Mouse (Mus musculus) liver, embryonic 14.5 days (tissue): ENCODE data around the gene Tmem9b. TPM values are rescaled to one million over a fixed set of nuclear protein-coding genes. Genes with fewer than 3 reads are reported as not detected.

Source experiments
- ATAC-seq: fragments of 200-750 bp; cut with Nextera tagmentation; 2 replicates; pipeline ENCODE4 v1.8.0; 2017; ENCODE audit warnings: moderate number of reproducible peaks, mild to moderate bottlenecking, moderate library complexity; ENCODE audit not compliant: insufficient read depth
- DNase-seq, 3 experiments: peaks; one replicate each; pipeline ENCODE4 v3.0.0-alpha.2; 2012 to 2013; ENCODE audit warnings: low read depth in 3 of 3, low spot score in 3 of 3
- H3K27ac ChIP-seq: fragments of 300-500 bp; sonication (generic); 2 replicates; pipeline ENCODE4 v1.5.1; 2014; ENCODE audit warnings: moderate library complexity, mild to moderate bottlenecking, control low read depth, inconsistent platforms
- H3K27me3 ChIP-seq: fragments of 300-500 bp; sonication (generic); 2 replicates; pipeline ENCODE4 v1.6.1; 2014; ENCODE audit warnings: mild to moderate bottlenecking, low read length, moderate library complexity; ENCODE audit not compliant: control insufficient read depth, insufficient read depth
- H3K36me3 ChIP-seq: fragments of 300-500 bp; sonication (generic); replicated peaks from 2 replicates; pipeline ENCODE4 v1.6.1; 2014; ENCODE audit warnings: low read depth; ENCODE audit not compliant: control insufficient read depth, insufficient read depth
- H3K4me1 ChIP-seq, 2 experiments: fragments of 200-500 bp in 1 of 2; fragments of 300-500 bp in 1 of 2; sonication (generic) in 1 of 2; replicated peaks; 2 replicates each; pipeline ENCODE4 v1.6.1; 2012 to 2014; ENCODE audit warnings: antibody characterized with exemption in 1 of 2, inconsistent platforms in 1 of 2, low read length in 1 of 2; ENCODE audit not compliant: control insufficient read depth in 2 of 2, insufficient read depth in 2 of 2
- H3K4me2 ChIP-seq: fragments of 300-500 bp; sonication (generic); 2 replicates; pipeline ENCODE4 v1.6.1; 2014; ENCODE audit warnings: low read depth, mild to moderate bottlenecking, control low read depth, moderate library complexity
- H3K4me3 ChIP-seq, 2 experiments: fragments of 200-500 bp in 1 of 2; fragments of 300-500 bp in 1 of 2; sonication (generic) in 1 of 2; 2 replicates each; pipeline ENCODE4 v1.5.1; 2012 to 2014; ENCODE audit warnings: low read depth in 2 of 2, low read length in 2 of 2, mild to moderate bottlenecking in 2 of 2, control low read depth in 1 of 2, inconsistent platforms in 1 of 2, moderate library complexity in 1 of 2; ENCODE audit not compliant: insufficient read depth in 1 of 2
- H3K9ac ChIP-seq: fragments of 300-500 bp; sonication (generic); replicated peaks from 2 replicates; pipeline ENCODE4 v1.6.1; 2014; ENCODE audit warnings: mild to moderate bottlenecking, control low read depth, moderate library complexity
- H3K9me3 ChIP-seq: fragments of 300-500 bp; sonication (generic); 2 replicates; pipeline ENCODE4 v1.6.1; 2016; ENCODE audit warnings: low read length, mixed read lengths; ENCODE audit not compliant: control insufficient read depth
- CTCF ChIP-seq: IDR thresholded peaks from 2 replicates; pipeline ENCODE4 v1.5.1; 2016; ENCODE audit warnings: antibody characterized with exemption, low read depth, control low read depth
- EP300 ChIP-seq: IDR thresholded peaks from 2 replicates; pipeline ENCODE4 v1.6.1; 2016; ENCODE audit warnings: antibody characterized with exemption, low read depth
- WGBS: fragments of 180-500 bp; shearing (Covaris S2); extraction: QIAGEN DNeasy Blood & Tissue Kit; methylation state at CpG from one replicate; pipeline ENCODE4 v1.1.7; 2014; ENCODE audit not compliant: insufficient replicate concordance; 5-methylcytosine and 5-hydroxymethylcytosine counted together
- polyA plus RNA-seq, 2 experiments: library from polyadenylated mRNA; depleted of rRNA in 1 of 2; stranded (reverse) in 1 of 2; unstranded in 1 of 2; fragments of >200 nt; fragmentation: Nextera tagmentation in 1 of 2; extraction: Ambion mirVana in 1 of 2; gene quantifications; 2 replicates each; pipeline versions ENCODE4 v1.2.1 to v1.2.3; 2012 to 2014

Tmem9b gene
- polyA plus RNA-seq, 2 experiments, result 15.9 to 40.8 TPM

GRCm38 (mm10) chr7:109723114-109723513, 29.6 kb downstream of the Tmem9b start:
- Histone ChIP-seq H3K27me3 (no peaks in the 10 kb centered on the region), H3K36me3 (no peaks in the 10 kb centered on the region), H3K9me3 (no peaks in the 10 kb centered on the region), H3K4me1 (no peaks in the 10 kb centered on the region), H3K4me2 (no peak overlapping the region), H3K27ac (no peak overlapping the region), H3K9ac (no peak overlapping the region), H3K4me3 (no peak overlapping the region)
- DNase-seq (no peak), ATAC-seq (no peak)
- 81% methylated on average over 8 of the region's 8 CpGs for WGBS
- no peak for TF ChIP-seq CTCF
- TF ChIP-seq EP300, result no peak

- DNase-seq (no peak), ATAC-seq (no peak)
- Histone ChIP-seq H3K9ac (no peak overlapping the region), H3K27me3 (no peaks in the 10 kb centered on the region), H3K4me2 (no peak overlapping the region), H3K36me3 (no peaks in the 10 kb centered on the region), H3K27ac (no peak overlapping the region), H3K4me3 (no peak overlapping the region), H3K4me1 (no peaks in the 10 kb centered on the region), H3K9me3 (no peaks in the 10 kb centered on the region)
- TF ChIP-seq CTCF (peak; percentile 38; the same call in 1 of the 2 replicates), EP300 (no peak)
- WGBS, result 83% methylated on average over 2 of the region's 2 CpGs
These were observed 30.1 kb downstream of the Tmem9b start for GRCm38 (mm10) chr7:109722618-109723017.

DNA sequence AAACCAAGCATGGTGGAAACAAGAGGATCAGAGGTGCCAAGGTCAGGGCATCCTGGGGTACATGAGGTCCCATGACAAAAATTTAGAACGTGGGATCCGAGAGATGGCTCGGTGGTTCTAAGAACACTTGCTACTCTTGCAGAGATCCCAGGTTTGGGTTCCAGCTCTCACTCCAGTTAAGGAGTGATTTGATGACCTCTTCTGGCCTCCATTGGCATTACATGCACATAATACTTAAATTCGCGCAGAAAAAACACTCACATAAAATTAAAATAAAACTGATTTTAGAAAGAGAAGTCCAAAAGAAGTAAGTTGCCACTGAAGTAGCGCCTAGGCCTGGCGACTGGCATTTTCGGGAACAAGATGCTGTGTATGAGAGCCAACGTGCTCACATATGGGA, 33.4 kb downstream of the Tmem9b start:
- no peaks in the 10 kb centered on the region for H3K4me1 ChIP-seq
- no peak for ATAC-seq
- no peaks in the 10 kb centered on the region for H3K27me3 ChIP-seq
- H3K27ac ChIP-seq, result no peak overlapping the region
- TF ChIP-seq EP300 (no peak), CTCF (peak; percentile 49)
- H3K4me3 ChIP-seq, result no peak overlapping the region
- no peaks in the 10 kb centered on the region for H3K9me3 ChIP-seq
- H3K36me3 ChIP-seq, result no peaks in the 10 kb centered on the region
- DNase-seq, result no peak
- WGBS, result 56% methylated on average over 9 of the region's 9 CpGs
- no peak overlapping the region for H3K4me2 ChIP-seq
- no peak overlapping the region for H3K9ac ChIP-seq

- DNase-seq (no peak), ATAC-seq (no peak)
- Histone ChIP-seq H3K27ac (no peak overlapping the region), H3K4me1 (no peaks in the 10 kb centered on the region), H3K36me3 (peaks cover 30% of the 10 kb centered on the region), H3K4me3 (no peak overlapping the region), H3K27me3 (no peaks in the 10 kb centered on the region), H3K9ac (no peak overlapping the region), H3K9me3 (no peaks in the 10 kb centered on the region), H3K4me2 (no peak overlapping the region)
- TF ChIP-seq CTCF (no peak), EP300 (no peak)
- WGBS, result 72% methylated on average over 2 of the region's 2 CpGs
These were observed 39.2 kb downstream of the Tmem9b start for GRCm38 (mm10) chr7:109713434-109713982.

DNA sequence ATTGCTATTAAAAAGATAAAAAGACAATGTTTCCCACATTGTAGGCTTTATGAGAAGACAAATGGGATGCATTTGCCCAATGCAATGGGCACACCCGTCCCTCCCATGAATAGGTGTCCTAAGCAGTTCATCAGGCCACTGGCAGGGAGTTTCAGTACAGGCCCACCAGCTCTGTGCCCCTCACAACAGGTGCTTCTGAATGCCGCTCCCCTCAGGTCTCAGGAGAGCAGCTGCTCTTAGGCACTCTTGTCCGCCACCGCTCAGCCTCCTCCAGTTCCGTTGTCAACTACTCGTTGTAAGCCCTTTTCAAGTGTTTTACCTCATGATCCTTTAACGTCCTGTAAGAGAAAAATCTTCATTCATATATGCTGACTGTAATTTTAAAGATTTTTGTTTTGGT, 40.5 kb downstream of the Tmem9b start:
- TF ChIP-seq CTCF (no peak), EP300 (no peak)
- Histone ChIP-seq H3K4me2 (no peak overlapping the region), H3K4me1 (peaks cover 0 to 2% of the 10 kb centered on the region in 2 experiments; a peak in 2 of 4 replicates), H3K36me3 (peaks cover 37% of the 10 kb centered on the region), H3K9ac (no peak overlapping the region), H3K9me3 (no peaks in the 10 kb centered on the region), H3K27me3 (no peaks in the 10 kb centered on the region), H3K4me3 (no peak overlapping the region), H3K27ac (no peak overlapping the region)
- no peak for DNase-seq
- ATAC-seq, result no peak
- 84% methylated on average over 7 of the region's 7 CpGs for WGBS
